24 mouse cellular contexts compared by ENCODE assay signal in the genomic region with DNA sequence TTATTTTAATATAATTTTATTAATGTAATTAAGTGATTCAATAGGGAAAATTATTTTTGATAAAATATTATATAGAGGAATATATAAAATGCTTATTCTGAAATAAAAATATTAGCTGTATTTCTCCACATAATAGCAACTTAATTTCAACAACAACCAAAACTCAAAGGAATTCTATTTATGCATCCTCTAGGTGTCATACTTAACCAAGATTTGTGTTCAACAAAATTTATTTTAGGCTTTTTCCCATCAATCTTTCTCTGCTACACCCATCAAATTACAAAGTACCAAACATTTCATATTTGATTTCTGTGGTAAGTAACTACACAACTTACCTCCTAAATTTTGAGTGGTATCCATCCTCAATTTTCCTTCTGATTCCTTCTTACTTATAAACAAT. TPM values are rescaled to one million over a fixed set of nuclear protein-coding genes. Genes with fewer than 3 reads are reported as not detected.
DNase-seq lines count a peak whose midpoint lies in the region; ATAC-seq and TF ChIP-seq lines count a peak whose summit lies in the region.
"Had no signal": no experiment of that assay in that cellular context is flagged by ENCODE, and none has a peak within 500 bp of the region (broad histone marks: within the 10 kb centered on the region; RNA-seq: fewer than 3 reads in every experiment).

No protein-coding gene starts in this region.

- ATAC-seq in hindbrain, postnatal 0 days = no peak
- ATAC-seq in hindbrain, embryonic 16.5 days = no peak
- no peak for ATAC-seq in midbrain, embryonic 14.5 days (ENCODE audit: low FRiP score, low TSS enrichment)
- no peak for ATAC-seq in midbrain, embryonic 15.5 days (replicated peaks)
- ATAC-seq in megakaryocyte progenitor cell, adult 5-6 weeks (replicated peaks; ENCODE audit: poor library complexity) = no peak
- ATAC-seq: activated CD4-positive, CD25-positive, alpha-beta regulatory T cell, adult 4 months; CD4-positive, CD25-positive, alpha-beta regulatory T cell, adult 4 months; forebrain, embryonic 14.5 days; Patski had no signal

- no peak overlapping the region for H3K4me2 ChIP-seq in hindbrain, postnatal 0 days (ENCODE audit: low read depth, low read length)
- no peak overlapping the region for H3K4me2 ChIP-seq in hindbrain, embryonic 16.5 days (ENCODE audit: low read length)
- no peak overlapping the region for H3K4me2 ChIP-seq in midbrain, embryonic 14.5 days (ENCODE audit: low read length)
- H3K4me2 ChIP-seq in midbrain, embryonic 15.5 days = no peak overlapping the region
- H3K4me2 ChIP-seq: hindbrain, embryonic 15.5 days had no signal

- no peaks in the 10 kb centered on the region for H3K27me3 ChIP-seq in hindbrain, postnatal 0 days (ENCODE audit: insufficient read depth, low read length)
- H3K27me3 ChIP-seq in hindbrain, embryonic 16.5 days (replicated peaks; ENCODE audit: control insufficient read depth, insufficient read depth, low read length) = no peaks in the 10 kb centered on the region
- no peaks in the 10 kb centered on the region for H3K27me3 ChIP-seq in midbrain, embryonic 14.5 days (ENCODE audit: control insufficient read depth, insufficient read depth, low read length)
- H3K27me3 ChIP-seq in midbrain, embryonic 15.5 days (replicated peaks) = no peaks in the 10 kb centered on the region
- H3K27me3 ChIP-seq: hindbrain, embryonic 15.5 days had no signal

- H3K9me3 ChIP-seq in hindbrain, postnatal 0 days (ENCODE audit: low read length) = no peaks in the 10 kb centered on the region
- peaks cover 2% of the 10 kb centered on the region; the same call in 1 of the 2 replicates for H3K9me3 ChIP-seq in hindbrain, embryonic 16.5 days (ENCODE audit: control insufficient read depth, low read length)
- H3K9me3 ChIP-seq in midbrain, embryonic 14.5 days (ENCODE audit: control insufficient read depth, low read length) = peaks cover 3% of the 10 kb centered on the region; the same call in 1 of the 2 replicates
- H3K9me3 ChIP-seq in midbrain, embryonic 15.5 days = no peaks in the 10 kb centered on the region; the same call in 1 of the 2 replicates
- H3K9me3 ChIP-seq: embryonic facial prominence, embryonic 10.5 days; heart, embryonic 10.5 days; hindbrain, embryonic 15.5 days had no signal

- no peaks in the 10 kb centered on the region for H3K4me1 ChIP-seq in hindbrain, postnatal 0 days (ENCODE audit: insufficient read depth, low read length)
- peaks cover 4% of the 10 kb centered on the region; the same call in 1 of the 2 replicates for H3K4me1 ChIP-seq in hindbrain, embryonic 16.5 days (ENCODE audit: control insufficient read depth, insufficient read depth, low read depth, low read length)
- H3K4me1 ChIP-seq in midbrain, embryonic 14.5 days (ENCODE audit: control insufficient read depth, insufficient read depth, low read length) = peaks cover 12% of the 10 kb centered on the region
- peaks cover 14% of the 10 kb centered on the region for H3K4me1 ChIP-seq in midbrain, embryonic 15.5 days
- H3K4me1 ChIP-seq: heart, embryonic 10.5 days had no signal

- H3K9ac ChIP-seq in hindbrain, postnatal 0 days (replicated peaks; ENCODE audit: low read length) = no peak overlapping the region
- H3K9ac ChIP-seq in hindbrain, embryonic 16.5 days (ENCODE audit: low read depth, low read length) = no peak overlapping the region
- H3K9ac ChIP-seq in midbrain, embryonic 14.5 days (replicated peaks; ENCODE audit: low read length) = no peak overlapping the region
- no peak overlapping the region for H3K9ac ChIP-seq in midbrain, embryonic 15.5 days
- H3K9ac ChIP-seq: hindbrain, embryonic 15.5 days had no signal

- no peak overlapping the region for H3K4me3 ChIP-seq in hindbrain, postnatal 0 days (ENCODE audit: low read length)
- no peak overlapping the region for H3K4me3 ChIP-seq in hindbrain, embryonic 16.5 days (ENCODE audit: low read length)
- H3K4me3 ChIP-seq in midbrain, embryonic 14.5 days (replicated peaks; ENCODE audit: low read depth, low read length) = no peak overlapping the region
- H3K4me3 ChIP-seq in midbrain, embryonic 15.5 days = no peak overlapping the region
- H3K4me3 ChIP-seq: embryonic facial prominence, embryonic 10.5 days; heart, embryonic 10.5 days; hindbrain, embryonic 15.5 days had no signal

- no peak for DNase-seq in hindbrain, postnatal 0 days (ENCODE audit: low spot score)
- DNase-seq in midbrain, embryonic 14.5 days = peak; percentile 36
- peak; percentile 52 for DNase-seq in NIH3T3 (ENCODE audit: low read depth)
- DNase-seq: adrenal gland, adult 2 months; adrenal gland, postnatal 25 days; B cell, adult 2 months; cerebellum, adult 18-20 months; cerebellum, adult 9-11 months; cerebellum, postnatal 36 days; gastrocnemius, postnatal 36 days; heart, adult 11 months; heart, postnatal 10 days had no signal

- no peaks in the 10 kb centered on the region for H3K36me3 ChIP-seq in hindbrain, postnatal 0 days (ENCODE audit: insufficient read depth, low read length)
- no peaks in the 10 kb centered on the region for H3K36me3 ChIP-seq in hindbrain, embryonic 16.5 days (ENCODE audit: control insufficient read depth, insufficient read depth, low read length)
- H3K36me3 ChIP-seq in midbrain, embryonic 14.5 days (ENCODE audit: control insufficient read depth, insufficient read depth, low read length) = no peaks in the 10 kb centered on the region
- no peaks in the 10 kb centered on the region for H3K36me3 ChIP-seq in midbrain, embryonic 15.5 days (replicated peaks)
- H3K36me3 ChIP-seq: embryonic facial prominence, embryonic 10.5 days; heart, embryonic 10.5 days; hindbrain, embryonic 15.5 days had no signal

- peak; percentile 28; the same call in 1 of the 2 replicates for TF ChIP-seq CTCF in hindbrain, postnatal 0 days (IDR thresholded peaks at IDR 0.05; ENCODE audit: low read depth)

- no peak overlapping the region for H3K27ac ChIP-seq in hindbrain, postnatal 0 days
- no peak overlapping the region for H3K27ac ChIP-seq in hindbrain, embryonic 16.5 days (ENCODE audit: low read depth, low read length)
- no peak overlapping the region for H3K27ac ChIP-seq in midbrain, embryonic 14.5 days (replicated peaks; ENCODE audit: low read depth, low read length)
- H3K27ac ChIP-seq in midbrain, embryonic 15.5 days = no peak overlapping the region
- H3K27ac ChIP-seq: embryonic facial prominence, embryonic 10.5 days; heart, embryonic 10.5 days; hindbrain, embryonic 15.5 days had no signal

RNA-seq across cellular contexts. Expression of a gene that starts 3.1 kb away (rescaled TPM):
- 20.8 and 21.2 TPM in 2 replicates for total RNA-seq in hindbrain, postnatal 0 days (2014; rRNA removed)
- polyA plus RNA-seq in hindbrain, postnatal 0 days (2015; fragmentation: Nextera tagmentation; extraction: Ambion mirVana) = 16.3 and 16.5 TPM in 2 replicates
- 21.9 and 25.4 TPM in 2 replicates for polyA plus RNA-seq in hindbrain, embryonic 16.5 days (2015; fragmentation: Nextera tagmentation; extraction: Ambion mirVana)
- polyA plus RNA-seq in midbrain, embryonic 14.5 days (2014; fragmentation: Nextera tagmentation; extraction: Ambion mirVana) = 45.4 and 47.6 TPM in 2 replicates
- polyA plus RNA-seq in midbrain, embryonic 15.5 days (2015; fragmentation: Nextera tagmentation; extraction: Ambion mirVana) = 42.6 and 44.6 TPM in 2 replicates
- not detected in 2 replicates for total RNA-seq in megakaryocyte progenitor cell, adult 5-6 weeks (2015)
- not detected in 2 replicates for total RNA-seq in megakaryocyte progenitor cell, adult 5-6 weeks (2017)
- total RNA-seq: hematopoietic stem cell, adult 5-6 weeks; MEL had no signal
- polyA plus RNA-seq: activated CD4-positive, CD25-positive, alpha-beta regulatory T cell, adult 4 months had no signal
